Mouse (Mus musculus) forebrain, postnatal 0 days (tissue): ENCODE data around the gene Fam234b. TPM values are rescaled to one million over a fixed set of nuclear protein-coding genes. Genes with fewer than 3 reads are reported as not detected.

Experiments used
- ATAC-seq: fragments of 200-750 bp; cut with Nextera tagmentation; 2 replicates; pipeline ENCODE4 v1.8.0; 2017; ENCODE audit warnings: mild to moderate bottlenecking, moderate library complexity
- DNase-seq: peaks from one replicate; pipeline ENCODE4 v3.0.0-alpha.2; 2015
- H3K27ac ChIP-seq: fragments of 300-500 bp; sonication (generic); 2 replicates; pipeline ENCODE4 v1.5.1; 2014; ENCODE audit warnings: low read depth, mild to moderate bottlenecking, antibody characterized with exemption, low read length, moderate library complexity, mixed read lengths
- H3K27me3 ChIP-seq: fragments of 300-500 bp; sonication (generic); 2 replicates; pipeline ENCODE4 v1.6.1; 2014; ENCODE audit warnings: mild to moderate bottlenecking, low read length, mixed read lengths; ENCODE audit not compliant: insufficient read depth
- H3K36me3 ChIP-seq: fragments of 300-500 bp; sonication (generic); 2 replicates; pipeline ENCODE4 v1.6.1; 2014; ENCODE audit warnings: mild to moderate bottlenecking, moderate library complexity; ENCODE audit not compliant: insufficient read depth
- H3K4me1 ChIP-seq: fragments of 300-500 bp; sonication (generic); 2 replicates; pipeline ENCODE4 v1.6.1; 2014; ENCODE audit warnings: antibody characterized with exemption; ENCODE audit not compliant: insufficient read depth
- H3K4me2 ChIP-seq: fragments of 300-500 bp; sonication (generic); 2 replicates; pipeline ENCODE4 v1.6.1; 2014; ENCODE audit warnings: low read depth, mild to moderate bottlenecking, moderate library complexity
- H3K4me3 ChIP-seq: fragments of 300-500 bp; sonication (generic); 2 replicates; pipeline ENCODE4 v1.5.1; 2014; ENCODE audit warnings: low read depth, low read length, mixed read lengths
- H3K9ac ChIP-seq: fragments of 300-500 bp; sonication (generic); 2 replicates; pipeline ENCODE4 v1.6.1; 2014; ENCODE audit warnings: mild to moderate bottlenecking
- H3K9me3 ChIP-seq: fragments of 300-500 bp; sonication (generic); 2 replicates; pipeline ENCODE4 v1.6.1; 2016; ENCODE audit warnings: low read length
- CTCF ChIP-seq: sonication (generic); IDR thresholded peaks from 2 replicates; pipeline ENCODE4 v1.5.1; 2016; ENCODE audit warnings: antibody characterized with exemption, control low read depth, low read depth
- WGBS: fragments of 180-500 bp; shearing (Covaris S2); extraction: QIAGEN DNeasy Blood & Tissue Kit; methylation state at CpG from one replicate; pipeline ENCODE4 v1.1.7; 2014; 5-methylcytosine and 5-hydroxymethylcytosine counted together
- polyA plus RNA-seq: library from polyadenylated mRNA; unstranded; fragments of >200 nt; fragmentation: Nextera tagmentation; extraction: Ambion mirVana; gene quantifications from 2 replicates; pipeline ENCODE4 v1.2.1, GENCODE M21; 2015
- total RNA-seq: library from RNA; depleted of rRNA; stranded (reverse); fragments of >200 nt; gene quantifications from 2 replicates; pipeline ENCODE4 v1.2.3, GENCODE M21; 2014

Fam234b gene
- total and polyA plus RNA-seq, 2 experiments from 2014 or later, result 81.3 to 118 TPM

DNA sequence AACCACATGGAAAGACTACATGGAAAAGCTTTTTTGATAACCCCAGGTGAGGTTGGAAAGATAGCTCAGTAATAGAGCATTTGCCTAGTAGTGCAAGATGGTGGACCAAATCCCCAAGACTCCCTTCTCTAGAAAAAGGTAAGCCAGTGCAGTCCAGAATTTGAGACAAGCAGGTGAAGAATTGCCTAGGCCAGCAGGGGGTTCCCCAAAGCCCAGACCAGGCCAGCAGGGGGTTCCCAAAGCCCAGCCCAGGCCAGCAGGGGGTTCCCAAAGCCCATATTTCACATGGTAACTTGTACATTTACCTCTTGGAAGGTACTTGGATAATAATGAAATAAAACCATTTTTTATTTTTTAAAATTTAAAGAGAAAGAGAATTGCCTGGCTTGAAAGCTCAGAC lies 20.5 kb upstream of the Fam234b start:
- H3K36me3 ChIP-seq, result no peaks in the 10 kb centered on the region
- H3K4me3 ChIP-seq, result no peak overlapping the region
- no peaks in the 10 kb centered on the region for H3K27me3 ChIP-seq
- H3K27ac ChIP-seq, result no peak overlapping the region
- no peaks in the 10 kb centered on the region for H3K4me1 ChIP-seq
- no peak for DNase-seq
- H3K4me2 ChIP-seq, result no peak overlapping the region
- no peak overlapping the region for H3K9ac ChIP-seq
- no peak for ATAC-seq
- TF ChIP-seq CTCF, result no peak
- no peaks in the 10 kb centered on the region for H3K9me3 ChIP-seq

GRCm38 (mm10) chr6:135178599-135178998 lies 19.2 kb upstream of the Fam234b start:
- no peaks in the 10 kb centered on the region for H3K27me3 ChIP-seq
- no peaks in the 10 kb centered on the region for H3K9me3 ChIP-seq
- TF ChIP-seq CTCF, result no peak
- ATAC-seq (no peak), DNase-seq (no peak)
- H3K4me3 ChIP-seq, result no peak overlapping the region
- H3K4me2 ChIP-seq, result no peak overlapping the region
- no peaks in the 10 kb centered on the region for H3K36me3 ChIP-seq
- no peak overlapping the region for H3K9ac ChIP-seq
- WGBS, result 49% methylated on average over 3 of the region's 3 CpGs
- no peaks in the 10 kb centered on the region for H3K4me1 ChIP-seq
- H3K27ac ChIP-seq, result no peak overlapping the region

- DNase-seq, result no peak
- H3K9ac ChIP-seq, result no peak overlapping the region
- H3K4me3 ChIP-seq, result no peak overlapping the region
- H3K36me3 ChIP-seq, result no peaks in the 10 kb centered on the region
- WGBS, result 67% methylated on average over 5 of the region's 5 CpGs
- no peak for TF ChIP-seq CTCF
- no peaks in the 10 kb centered on the region for H3K27me3 ChIP-seq
- no peak overlapping the region for H3K27ac ChIP-seq
- H3K9me3 ChIP-seq, result no peaks in the 10 kb centered on the region
- ATAC-seq, result no peak
- no peaks in the 10 kb centered on the region for H3K4me1 ChIP-seq
- no peak overlapping the region for H3K4me2 ChIP-seq
These were observed 14.9 kb upstream of the Fam234b start for GRCm38 (mm10) chr6:135182925-135183324.

- no peak for DNase-seq
- no peak overlapping the region for H3K4me2 ChIP-seq
- no peak overlapping the region for H3K9ac ChIP-seq
- no peak for TF ChIP-seq CTCF
- no peaks in the 10 kb centered on the region for H3K4me1 ChIP-seq
- no peaks in the 10 kb centered on the region for H3K9me3 ChIP-seq
- H3K27ac ChIP-seq, result no peak overlapping the region
- H3K36me3 ChIP-seq, result no peaks in the 10 kb centered on the region
- ATAC-seq, result no peak
- WGBS, result 60% methylated on average over 8 of the region's 8 CpGs
- no peak overlapping the region for H3K4me3 ChIP-seq
- H3K27me3 ChIP-seq, result no peaks in the 10 kb centered on the region
These were observed 13.8 kb upstream of the Fam234b start for GRCm38 (mm10) chr6:135183961-135184360.

- Histone ChIP-seq H3K4me3 (no peak overlapping the region), H3K36me3 (no peaks in the 10 kb centered on the region), H3K9ac (no peak overlapping the region), H3K27ac (no peak overlapping the region), H3K4me1 (no peaks in the 10 kb centered on the region), H3K4me2 (no peak overlapping the region), H3K9me3 (no peaks in the 10 kb centered on the region), H3K27me3 (no peaks in the 10 kb centered on the region)
- WGBS, result 77% methylated on average over 10 of the region's 10 CpGs
- DNase-seq (no peak), ATAC-seq (no peak)
- no peak for TF ChIP-seq CTCF
These were observed 10.5 kb upstream of the Fam234b start for GRCm38 (mm10) chr6:135187076-135187917.

DNA sequence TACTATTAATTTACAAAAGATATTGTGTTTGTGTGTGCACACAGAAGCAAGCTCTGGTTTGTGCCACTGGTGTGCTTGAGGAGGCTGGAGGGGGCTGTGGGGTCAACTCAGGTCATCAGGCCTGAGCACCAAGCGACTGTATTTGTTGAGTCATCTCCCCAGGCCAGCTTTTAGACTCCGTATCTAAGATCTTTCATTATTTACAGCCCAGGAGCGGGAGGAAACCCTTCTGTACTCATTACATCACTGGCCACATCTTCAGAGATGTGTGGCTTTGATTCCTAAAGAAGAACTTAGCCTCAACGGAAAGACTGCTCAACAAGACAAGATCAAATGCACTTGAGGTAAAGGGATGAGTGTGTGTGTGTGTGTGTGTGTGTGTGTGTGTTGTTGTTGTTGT lies 9.1 kb upstream of the Fam234b start:
- no peak for TF ChIP-seq CTCF
- 79% methylated on average over 4 of the region's 4 CpGs for WGBS
- ATAC-seq, result no peak

DNA sequence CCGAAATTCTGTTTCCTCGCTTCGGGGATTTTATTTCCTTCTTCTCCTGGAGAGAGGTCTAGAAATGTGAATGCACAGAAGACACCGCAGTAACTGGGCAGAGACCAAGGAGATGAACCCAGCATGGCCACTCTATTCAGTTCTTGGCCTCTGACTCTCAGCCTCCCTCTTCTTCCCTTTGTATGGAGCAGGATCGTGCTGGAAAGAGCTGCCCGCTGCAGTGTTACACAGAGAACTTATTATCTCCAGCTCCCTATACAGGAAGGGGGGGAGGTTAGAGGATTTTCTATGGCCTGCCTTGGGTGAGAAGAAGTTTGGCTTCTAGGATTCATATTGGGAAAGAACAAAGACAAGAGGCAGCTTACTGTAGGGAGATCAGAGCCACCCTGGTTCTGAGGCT lies 7.7 kb upstream of the Fam234b start:
- Histone ChIP-seq H3K4me2 (no peak overlapping the region), H3K36me3 (no peaks in the 10 kb centered on the region), H3K9ac (no peak overlapping the region), H3K27ac (no peak overlapping the region), H3K4me3 (no peak overlapping the region), H3K27me3 (no peaks in the 10 kb centered on the region), H3K4me1 (no peaks in the 10 kb centered on the region), H3K9me3 (no peaks in the 10 kb centered on the region)
- DNase-seq, result no peak
- ATAC-seq, result no peak
- WGBS, result 53% methylated on average over 6 of the region's 6 CpGs
- no peak for TF ChIP-seq CTCF

More for the DNA sequence above, 9.1 kb upstream of the Fam234b start:
- H3K9ac ChIP-seq, result no peak overlapping the region
- H3K4me3 ChIP-seq, result no peak overlapping the region
- H3K9me3 ChIP-seq, result no peaks in the 10 kb centered on the region
- no peaks in the 10 kb centered on the region for H3K36me3 ChIP-seq
- no peak for DNase-seq
- no peak overlapping the region for H3K4me2 ChIP-seq
- no peak overlapping the region for H3K27ac ChIP-seq
- H3K27me3 ChIP-seq, result no peaks in the 10 kb centered on the region
- no peaks in the 10 kb centered on the region for H3K4me1 ChIP-seq
